Mouse (Mus musculus) ovary, adult 18-20 months (tissue): ENCODE data around the gene Pdzk1ip1.

Source experiments
- DNase-seq: peaks from one replicate; pipeline ENCODE4 v3.0.0; 2022; ENCODE audit warnings: low spot score, mixed read lengths

The Pdzk1ip1 gene

GRCm38 (mm10) chr4:115123507-115123906 lies 35.0 kb downstream of the Pdzk1ip1 start:
- DNase-seq: no peak

DNA sequence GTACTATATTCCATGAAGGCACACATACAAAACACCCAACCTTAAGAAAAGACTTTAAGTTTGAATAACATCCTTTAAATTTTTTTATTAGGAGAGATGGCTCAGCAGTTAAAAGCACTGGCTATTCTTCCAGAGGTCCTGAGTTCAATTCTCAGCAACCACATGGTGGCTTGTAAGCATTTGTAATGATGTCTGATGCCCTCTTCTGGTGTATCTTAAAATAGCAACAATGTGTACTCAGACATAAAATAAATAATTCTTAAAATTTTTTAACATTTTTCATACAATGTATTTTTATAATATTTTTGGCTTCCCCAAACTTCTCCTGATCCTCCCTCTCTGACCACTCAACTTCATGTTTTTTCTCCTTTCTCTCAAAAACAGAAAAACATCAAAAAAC lies 36.2 kb downstream of the Pdzk1ip1 start:
- DNase-seq: no peak

DNA sequence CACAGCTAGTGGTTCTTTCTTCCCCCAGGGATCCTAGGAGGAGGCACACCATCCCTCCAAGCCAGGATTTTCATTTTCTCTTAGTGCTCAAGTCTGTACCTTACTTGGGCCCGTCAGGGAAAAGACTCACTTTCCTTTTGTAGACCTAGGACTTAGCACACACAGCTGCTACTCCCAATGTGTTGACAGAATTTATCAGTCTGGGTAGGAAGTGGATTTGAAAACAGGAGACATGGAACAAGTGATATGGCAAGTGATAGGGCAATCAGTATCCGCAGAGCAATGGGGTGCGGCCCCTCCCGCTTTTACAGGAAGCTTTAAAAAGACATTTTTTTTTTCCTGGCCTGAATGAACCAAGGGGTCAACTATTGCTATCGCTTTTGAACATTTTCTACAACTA lies 44.6 kb downstream of the Pdzk1ip1 start:
- DNase-seq: no peak

- no peak for DNase-seq
These were observed 45.2 kb downstream of the Pdzk1ip1 start, which contains the start of gene Cyp4x1 for GRCm38 (mm10) chr4:115133621-115134295. Gene Cyp4x1, minus strand, starts transcription at chr4:115134281.

- DNase-seq: no peak
These were observed 45.8 kb downstream of the Pdzk1ip1 start for GRCm38 (mm10) chr4:115134296-115134630.
